Mouse (Mus musculus): ENCODE measurements around the gene Shbg.

The Shbg gene

DNA sequence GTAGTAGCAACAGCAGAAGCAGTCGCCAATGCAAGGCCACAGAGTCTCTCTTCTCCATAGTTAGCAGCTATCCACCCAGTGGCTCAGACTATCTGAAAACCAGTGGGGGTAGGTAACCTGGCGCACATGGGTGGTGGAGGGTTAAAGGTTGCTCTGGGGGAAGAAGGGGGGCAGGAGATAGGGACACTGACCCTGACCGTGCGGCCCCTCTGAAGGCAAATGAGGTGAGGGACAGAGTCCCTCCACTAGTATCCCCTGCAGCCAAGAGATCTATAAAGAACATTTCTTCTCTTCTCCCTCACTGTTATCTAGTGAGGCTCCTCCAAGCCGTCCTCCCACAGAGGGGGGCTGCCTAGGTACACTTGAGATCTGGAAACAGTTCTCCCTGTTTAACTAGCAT lies at the start of gene Shbg:
Gene Shbg, minus strand, starts transcription at position 101 of the 400 bp plus-strand sequence.
- no peak for DNase-seq

DNA sequence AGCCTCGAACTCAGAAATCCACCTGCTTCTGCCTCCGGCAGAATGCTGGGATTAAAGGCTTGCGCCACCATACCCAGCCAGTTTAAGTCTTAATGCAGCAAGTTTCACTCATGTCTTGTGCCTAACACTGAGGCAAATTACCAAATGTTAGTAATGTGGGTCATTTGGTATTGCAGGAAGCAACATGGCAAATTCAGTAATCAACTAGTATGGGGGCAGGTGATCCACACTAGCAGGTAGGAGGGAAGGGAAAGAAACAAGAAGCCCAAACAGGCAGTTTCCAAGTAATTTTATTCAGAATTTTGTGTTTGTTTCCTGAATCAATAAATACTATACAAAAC lies 48.9 kb upstream of the Shbg start:
- no peak for DNase-seq

DNA sequence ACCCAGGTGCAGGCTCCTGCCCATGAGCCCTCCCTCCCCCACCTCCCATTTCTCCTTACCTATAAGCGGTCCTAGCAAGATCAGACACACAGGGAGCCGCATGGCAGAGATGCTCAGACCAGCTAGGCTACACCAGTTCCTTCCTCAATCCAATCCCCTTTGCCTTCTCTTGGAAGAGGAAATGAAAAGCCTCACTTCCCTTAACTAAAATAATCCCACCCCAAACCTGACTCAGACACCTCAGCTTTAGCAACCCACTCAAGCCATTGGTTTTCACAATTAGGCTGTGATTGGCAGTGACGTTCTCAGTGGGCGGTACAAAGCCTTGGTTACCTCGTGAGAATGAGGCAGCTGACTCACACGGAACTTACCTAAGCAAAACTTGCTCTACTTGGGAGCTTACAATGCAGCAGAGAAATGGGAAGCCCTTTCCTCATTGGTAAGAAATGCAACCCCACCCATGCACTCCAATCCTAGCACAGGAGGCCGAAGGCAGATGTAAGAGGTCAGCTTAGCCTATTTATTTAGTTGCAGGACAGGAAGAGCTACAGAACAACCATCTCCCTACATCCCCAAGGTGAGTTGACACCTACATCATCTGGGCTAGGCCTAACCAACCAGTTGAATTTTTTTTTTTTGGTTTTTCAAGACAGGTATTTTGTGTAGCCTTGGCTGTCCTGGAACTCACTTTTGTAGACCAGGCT lies 48.4 kb upstream of the Shbg start, which contains the start of gene Cd68:
Gene Cd68, minus strand, starts transcription at position 193 of the 704 bp plus-strand sequence.
- DNase-seq, result peak in 1 of 2 experiments; percentile 30

- DNase-seq, result peak in 1 of 2 experiments; percentile 21
These were observed 47.8 kb upstream of the Shbg start for GRCm38 (mm10) chr11:69665457-69665960.

GRCm38 (mm10) chr11:69664841-69665240 lies 47.1 kb upstream of the Shbg start:
- no peak for DNase-seq

- DNase-seq, result no peak
These were observed 46.1 kb upstream of the Shbg start for GRCm38 (mm10) chr11:69663795-69664194.

GRCm38 (mm10) chr11:69662967-69663671 lies 45.4 kb upstream of the Shbg start:
- peak in 1 of 2 experiments; percentile 46 for DNase-seq

DNA sequence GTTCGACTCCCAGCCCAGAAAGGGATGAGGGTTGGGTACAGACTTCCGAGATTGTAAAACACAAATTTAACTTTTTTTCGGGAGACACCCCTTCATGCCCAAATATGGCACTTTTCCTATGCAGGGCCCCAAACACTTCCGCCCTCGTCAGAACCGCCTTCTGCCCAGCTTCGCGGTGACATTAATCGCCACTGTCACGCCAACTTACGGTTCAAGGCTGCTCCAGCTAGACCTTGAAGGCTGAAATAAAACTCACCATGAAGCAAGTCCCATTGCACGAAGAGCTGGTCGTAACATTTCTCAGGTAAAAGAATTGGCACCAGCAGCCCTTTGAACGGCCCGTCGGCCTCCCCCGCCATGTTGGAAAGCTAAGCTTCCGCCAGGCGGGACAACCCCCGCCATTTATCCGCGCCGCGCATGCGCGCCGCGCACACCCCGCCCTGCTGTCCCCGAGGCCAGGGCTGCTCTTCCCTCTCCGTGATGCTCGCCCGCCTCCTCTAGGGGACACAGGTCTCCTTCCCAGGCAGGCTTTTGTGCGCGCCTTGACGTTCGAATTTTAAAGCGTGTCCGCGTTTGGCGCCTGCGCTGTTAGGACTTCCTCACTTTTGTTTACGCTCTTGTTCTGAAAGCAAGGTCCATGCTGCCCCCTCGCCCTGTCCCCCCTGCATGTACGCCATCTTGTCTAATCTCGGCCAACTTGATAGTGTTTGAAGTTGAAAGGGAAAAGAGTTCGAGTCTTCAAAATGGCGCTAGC lies 44.7 kb upstream of the Shbg start, which contains the start of gene Mpdu1:
Gene Mpdu1, minus strand, starts transcription at position 430 of the 754 bp plus-strand sequence.
- peak; percentile 93 to 96 for DNase-seq

GRCm38 (mm10) chr11:69661221-69661881 lies 43.6 kb upstream of the Shbg start:
- no peak for DNase-seq

DNA sequence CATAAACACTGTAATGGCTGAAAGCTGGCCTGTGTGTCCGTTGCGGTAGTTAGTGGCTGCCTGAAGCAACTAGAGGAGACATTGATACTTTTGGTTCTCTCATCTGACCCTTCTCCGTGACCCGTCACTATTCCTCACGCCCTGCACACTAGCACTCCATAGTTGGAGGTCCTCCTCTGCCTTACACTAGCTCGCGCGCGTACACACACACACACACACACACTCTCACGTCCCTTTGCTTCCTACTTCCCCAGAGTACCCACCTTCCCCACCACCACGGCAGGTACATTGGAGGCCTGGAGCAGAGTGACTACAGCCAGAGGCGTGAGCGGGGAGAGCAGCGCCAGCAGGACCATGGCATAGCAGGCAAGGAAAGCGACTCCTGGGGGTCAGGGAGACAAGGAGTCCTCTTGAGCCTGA lies 39.8 kb upstream of the Shbg start:
- DNase-seq, result no peak

- DNase-seq, result peak; percentile 48
These were observed 39.1 kb upstream of the Shbg start for GRCm38 (mm10) chr11:69656617-69657461.

- no peak for DNase-seq
These were observed 38.4 kb upstream of the Shbg start for GRCm38 (mm10) chr11:69656065-69656455.

- peak; percentile 25 to 44 for DNase-seq
These were observed 37.8 kb upstream of the Shbg start, which contains the start of gene Sox15 for GRCm38 (mm10) chr11:69655264-69656064. Gene Sox15, plus strand, starts transcription at chr11:69655314.

GRCm38 (mm10) chr11:69654760-69655159 lies 37.1 kb upstream of the Shbg start:
- no peak for DNase-seq

- no peak for DNase-seq
These were observed 35.7 kb upstream of the Shbg start for GRCm38 (mm10) chr11:69653399-69653798.

DNA sequence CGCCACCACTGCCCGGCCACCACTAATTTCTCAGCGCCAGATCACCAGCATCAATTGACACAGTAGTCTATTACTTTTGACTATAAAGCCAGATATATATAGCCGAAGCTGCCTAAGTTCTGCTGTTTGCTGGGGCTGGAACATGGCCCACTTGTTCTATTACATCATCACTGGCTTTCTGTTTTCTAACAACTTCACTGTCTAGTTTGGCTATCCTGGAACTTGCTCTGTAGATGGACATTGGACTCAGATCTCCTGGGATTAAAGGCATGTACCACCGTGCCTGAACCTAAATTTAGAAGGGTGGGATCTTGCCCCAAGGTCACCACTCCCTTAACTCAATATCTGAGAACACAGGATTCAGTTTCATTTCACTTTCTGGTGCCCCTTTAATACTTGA lies 28.2 kb upstream of the Shbg start:
- no peak for DNase-seq

- no peak for DNase-seq
These were observed 17.8 kb upstream of the Shbg start for GRCm38 (mm10) chr11:69635471-69635870.

DNA sequence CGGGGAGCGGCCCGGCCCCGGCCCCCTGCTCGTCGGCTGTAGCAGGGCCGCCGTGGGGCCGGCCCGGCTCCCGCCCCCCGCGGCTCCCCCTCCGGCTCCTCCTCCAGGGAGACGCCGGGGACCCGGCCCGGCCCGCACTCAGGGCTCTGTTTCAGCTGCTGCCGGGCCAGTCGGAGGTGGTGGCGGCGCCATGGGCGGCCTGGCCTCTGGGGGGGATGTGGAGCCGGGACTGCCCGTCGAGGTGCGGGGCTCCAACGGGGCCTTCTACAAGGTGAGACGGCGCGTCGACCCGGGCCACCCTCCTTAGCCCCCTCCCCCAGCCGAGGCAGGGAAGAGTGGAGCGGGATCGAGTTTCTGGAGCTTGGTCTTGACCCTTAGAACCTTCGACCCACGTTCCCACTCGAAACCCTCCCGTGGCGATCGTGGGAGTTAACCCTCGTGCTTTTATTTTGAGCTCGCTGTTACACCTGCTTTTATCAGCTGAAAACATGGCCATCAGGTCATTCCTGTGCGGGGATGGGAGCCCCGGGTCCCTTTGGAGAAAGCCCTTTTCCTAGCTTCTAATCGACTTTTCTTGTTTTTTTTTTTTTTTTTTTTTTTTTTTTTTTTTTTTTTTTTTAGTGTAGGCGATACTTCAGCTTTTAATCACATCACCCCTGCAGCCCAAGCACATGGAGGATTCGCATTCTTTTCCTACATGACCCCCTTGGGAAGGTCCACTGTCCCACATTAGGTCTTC lies 15.6 kb upstream of the Shbg start:
- DNase-seq, result no peak

DNA sequence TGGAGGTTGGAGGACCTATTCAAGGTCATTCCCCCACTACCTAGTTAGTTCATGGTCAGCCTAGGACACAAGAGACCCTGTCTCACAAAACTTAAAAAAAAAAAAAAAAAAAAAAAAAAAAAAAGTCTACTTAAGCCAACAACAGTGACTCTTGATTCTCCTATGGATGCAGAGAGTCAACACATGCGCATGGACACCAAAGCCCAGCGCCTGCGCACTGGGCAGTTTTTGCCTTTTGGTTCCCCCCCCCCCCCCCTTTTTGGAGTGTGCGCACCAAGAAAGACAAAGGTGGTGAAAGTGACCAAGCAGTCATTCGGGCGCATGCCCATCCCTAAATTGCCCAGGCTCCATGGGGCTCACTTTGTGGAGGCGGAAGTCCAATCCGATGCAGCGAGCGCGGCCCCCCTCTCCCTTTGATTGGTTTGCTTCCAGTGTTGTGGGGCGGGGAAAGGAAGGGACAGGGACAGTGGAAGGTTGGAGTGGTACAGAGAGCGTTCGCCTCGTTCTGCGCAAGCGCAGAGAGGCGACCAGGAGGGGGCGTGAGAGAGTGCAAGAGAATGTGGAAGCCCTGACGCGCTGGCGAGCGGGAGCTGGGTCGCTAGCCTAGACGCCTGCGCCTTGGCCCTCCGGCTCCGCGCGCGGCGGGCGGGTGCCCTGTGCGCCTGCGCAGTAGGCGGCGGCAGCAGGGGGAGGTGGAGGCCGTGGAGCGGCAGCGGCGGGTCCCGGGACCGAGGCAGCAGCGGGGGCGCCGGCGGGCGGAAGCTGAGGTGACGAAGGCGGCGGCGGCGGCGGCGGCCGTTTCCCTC lies 14.8 kb upstream of the Shbg start, which contains the start of gene Fxr2:
Gene Fxr2, plus strand, starts transcription at position 707 of the 806 bp plus-strand sequence.
- DNase-seq, result peak; percentile 100
